Mouse (Mus musculus) adrenal gland, postnatal 36 days (tissue): ENCODE data around the gene Mrpl23. TPM values are rescaled to one million over a fixed set of nuclear protein-coding genes. Genes with fewer than 3 reads are reported as not detected.

Experiments
- DNase-seq, 2 experiments: peaks; one replicate each; pipeline ENCODE4 v3.0.0; 2021; ENCODE audit warnings: mixed read lengths in 1 of 2
- total RNA-seq, 2 experiments: library from RNA; stranded (reverse); gene quantifications; 2 replicates each; pipeline ENCODE4 v1.2.3; 2021

Gene Mrpl23
- total RNA-seq, 2 experiments from 2014 or later: 6.2 to 8.1 TPM

DNA sequence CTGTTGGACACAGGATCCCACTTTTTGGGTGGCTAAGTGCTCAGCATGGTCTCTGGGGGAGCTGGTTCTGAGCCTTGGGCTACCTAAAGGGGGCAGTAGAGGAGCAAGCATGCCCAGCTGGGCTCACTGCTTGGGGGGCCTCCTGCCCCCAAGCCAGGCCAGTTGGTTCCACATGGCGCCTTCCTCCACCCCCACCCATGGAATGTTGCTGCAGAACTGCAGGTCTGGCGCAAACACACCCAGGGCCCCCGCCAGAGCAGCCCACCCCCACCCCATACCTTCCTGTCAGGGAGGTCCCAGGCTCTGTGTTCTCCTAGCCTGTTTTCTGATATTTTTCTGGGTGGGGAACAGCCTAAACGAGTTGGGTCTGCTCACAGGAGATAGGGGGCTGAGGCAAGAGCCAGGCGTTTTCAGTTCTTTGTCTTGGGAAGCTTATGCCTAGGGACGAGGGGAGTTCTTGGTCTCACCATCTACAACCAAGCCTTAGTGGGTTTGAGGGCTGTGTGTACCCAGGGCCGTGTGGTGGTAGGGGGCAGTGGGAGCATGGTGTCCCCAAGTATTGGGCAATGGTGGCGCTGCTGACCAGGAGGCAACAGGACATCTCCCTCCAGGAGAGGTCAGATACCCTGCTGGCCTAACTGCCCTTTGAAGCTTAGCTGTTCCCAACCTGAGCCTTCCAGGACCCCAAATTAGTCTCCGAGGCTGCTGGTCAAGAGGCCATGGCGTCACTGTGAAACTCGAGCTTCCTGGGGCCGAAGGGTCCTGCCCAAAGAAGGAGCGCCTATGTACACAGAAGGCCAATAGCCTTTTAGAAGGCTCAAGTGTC, 20.3 kb downstream of the Mrpl23 start:
- no peak for DNase-seq

DNA sequence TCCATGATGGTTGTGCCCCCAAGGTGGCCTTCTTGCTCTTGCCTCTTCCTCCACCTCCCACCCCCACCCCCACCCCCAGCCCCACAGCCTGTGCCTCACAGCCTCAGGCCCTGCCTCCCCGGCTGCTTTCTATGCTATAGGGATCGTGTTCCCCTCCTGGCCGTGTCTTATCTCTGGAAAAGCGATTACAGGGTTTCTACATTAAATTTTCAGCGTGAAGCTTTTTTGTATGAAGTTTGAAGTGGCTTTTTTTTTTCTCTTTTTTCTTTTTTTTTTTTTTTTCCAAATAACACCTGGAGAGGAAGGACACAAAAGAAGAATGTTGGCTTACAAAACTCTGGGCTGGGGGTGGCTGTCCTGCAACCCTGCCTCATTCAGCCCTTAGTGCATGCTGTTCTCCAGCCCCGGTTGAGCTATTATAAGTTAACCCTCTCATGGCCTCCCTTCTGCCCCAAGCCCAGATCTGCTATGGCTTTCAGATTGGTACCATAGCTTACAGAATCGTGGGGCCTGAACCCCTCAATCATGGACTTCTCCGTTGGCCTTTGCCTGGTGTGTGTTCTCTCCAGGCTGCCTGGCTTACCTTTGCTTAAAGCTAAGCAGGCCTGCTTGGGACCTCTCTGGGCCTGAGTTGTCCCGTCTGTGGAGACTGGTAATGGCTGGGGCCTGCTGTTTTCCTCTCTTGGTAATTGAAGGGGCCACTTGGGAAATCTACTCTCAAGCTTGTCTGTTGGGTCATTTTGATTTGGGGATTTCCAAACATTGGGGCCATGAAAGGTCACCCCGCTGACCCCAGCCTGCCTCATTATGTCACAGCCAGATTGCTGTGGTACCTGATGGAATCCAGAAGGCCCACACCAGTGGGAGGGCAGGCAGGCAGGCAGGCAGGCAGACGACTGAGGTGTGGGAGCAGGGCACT, 21.2 kb downstream of the Mrpl23 start:
- no peak for DNase-seq

- no peak for DNase-seq
Observed at GRCm38 (mm10) chr7:142554625-142555024, 22.1 kb downstream of the Mrpl23 start.

DNA sequence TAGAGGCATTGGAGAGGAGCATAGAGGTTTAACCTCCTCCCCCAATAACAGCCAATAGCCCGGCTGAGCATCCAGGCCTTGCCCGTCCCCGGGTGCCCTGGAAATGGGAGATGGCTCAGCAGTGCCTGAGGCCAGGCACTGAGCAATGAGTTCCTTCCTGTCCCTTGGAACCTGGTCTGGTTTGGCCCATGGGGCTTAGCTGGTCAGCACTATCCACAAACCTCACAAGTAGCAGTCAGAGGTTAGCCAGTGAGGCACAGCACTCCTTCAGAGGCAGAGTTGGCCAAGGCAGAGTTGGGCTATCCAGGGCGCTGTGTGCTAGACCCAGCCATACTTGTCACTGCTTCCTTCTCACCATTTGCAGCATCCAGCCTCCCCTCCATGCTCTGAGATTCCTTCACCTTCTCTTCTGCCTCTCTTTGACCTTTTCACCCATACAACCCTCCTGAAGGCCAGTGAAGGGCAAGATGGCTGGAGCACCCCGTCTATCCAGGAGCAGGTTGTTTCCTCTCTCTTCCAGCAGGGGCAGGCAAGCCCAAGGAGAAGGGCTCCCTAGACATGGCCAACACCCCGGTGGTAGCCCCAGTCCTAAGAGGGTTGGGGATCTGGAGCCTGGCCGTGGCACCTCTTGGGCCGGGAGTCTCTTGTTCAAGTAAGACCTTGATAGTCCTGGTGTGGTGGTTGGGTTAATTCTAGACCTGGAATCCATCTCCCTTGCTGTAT, 23.0 kb downstream of the Mrpl23 start:
- no peak for DNase-seq

DNA sequence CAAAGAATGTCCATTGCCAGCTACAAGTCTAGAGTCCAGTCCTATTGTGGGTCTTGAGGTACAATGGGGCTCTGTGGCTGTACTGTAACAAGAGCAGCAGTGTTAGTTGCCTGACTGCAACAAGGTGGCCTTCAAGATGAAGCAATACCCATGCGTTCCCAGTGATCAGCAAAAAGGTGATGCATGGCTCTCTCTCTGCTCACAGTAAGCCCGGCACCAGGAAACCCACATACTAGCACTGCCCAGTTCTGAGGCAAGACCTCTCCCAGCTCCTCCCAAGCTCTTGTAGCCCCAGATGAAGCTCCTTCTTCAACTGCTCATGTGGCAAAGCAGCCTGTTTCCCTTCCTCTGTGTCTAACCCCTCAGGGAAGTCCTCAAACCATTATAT, 23.6 kb downstream of the Mrpl23 start:
- no peak for DNase-seq

- DNase-seq: no peak
Observed at GRCm38 (mm10) chr7:142557696-142558095, 25.2 kb downstream of the Mrpl23 start.

DNA sequence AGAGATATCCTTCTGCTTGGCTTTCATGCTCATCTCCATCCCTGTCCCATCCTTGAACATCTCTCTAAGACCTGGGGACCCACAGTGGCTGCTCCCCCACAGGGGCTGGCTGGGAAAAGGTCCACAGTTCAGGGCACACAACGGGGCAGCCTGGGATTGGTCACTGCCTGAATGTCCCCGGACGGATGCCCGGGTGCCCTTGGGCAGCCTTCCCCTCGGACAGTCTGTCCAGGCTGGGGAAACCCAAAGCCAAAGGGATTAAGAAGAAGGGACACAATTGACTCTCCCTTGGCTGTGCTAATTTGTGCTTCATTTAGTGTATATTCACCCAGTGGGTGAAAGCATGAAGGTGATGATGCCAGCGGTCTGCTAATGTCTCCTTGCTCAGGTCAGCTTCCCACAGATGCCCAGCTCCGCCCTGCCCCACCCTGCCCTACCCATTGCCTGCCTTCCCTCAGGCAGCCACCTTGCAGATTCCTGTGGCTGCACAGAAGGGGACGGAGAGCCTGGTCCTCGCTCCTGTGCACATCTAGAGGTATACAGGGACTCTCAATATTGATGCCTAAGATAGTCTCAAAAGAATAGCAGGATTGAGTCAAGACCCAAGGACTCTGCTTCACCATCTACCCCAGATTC, 26.1 kb downstream of the Mrpl23 start:
- no peak for DNase-seq

DNA sequence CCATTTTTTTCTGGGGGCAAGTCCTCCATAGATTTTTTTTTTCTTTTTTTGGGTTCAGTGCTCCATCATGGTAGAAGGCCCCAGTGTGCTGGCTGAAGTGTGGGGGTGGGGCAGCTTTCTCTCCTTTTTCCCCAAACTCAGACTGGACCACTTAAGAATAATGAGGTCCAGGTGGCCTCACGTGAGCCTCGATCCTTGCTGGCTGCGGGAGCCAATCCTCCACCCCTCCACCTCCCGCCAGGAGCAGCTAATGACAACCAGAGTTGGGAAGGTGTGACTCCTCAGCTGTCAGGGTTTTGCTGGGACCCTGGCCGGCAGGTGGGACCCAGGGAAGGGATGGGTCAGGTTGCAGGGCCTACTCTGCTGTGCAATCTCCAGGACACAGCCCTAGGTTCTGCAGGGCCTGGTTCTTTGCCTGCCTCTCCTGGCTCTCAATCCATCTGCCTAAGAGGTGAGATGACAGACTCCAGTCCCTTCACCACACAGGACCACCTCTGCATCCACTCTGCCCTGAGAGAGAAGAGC, 27.2 kb downstream of the Mrpl23 start:
- DNase-seq: no peak

DNA sequence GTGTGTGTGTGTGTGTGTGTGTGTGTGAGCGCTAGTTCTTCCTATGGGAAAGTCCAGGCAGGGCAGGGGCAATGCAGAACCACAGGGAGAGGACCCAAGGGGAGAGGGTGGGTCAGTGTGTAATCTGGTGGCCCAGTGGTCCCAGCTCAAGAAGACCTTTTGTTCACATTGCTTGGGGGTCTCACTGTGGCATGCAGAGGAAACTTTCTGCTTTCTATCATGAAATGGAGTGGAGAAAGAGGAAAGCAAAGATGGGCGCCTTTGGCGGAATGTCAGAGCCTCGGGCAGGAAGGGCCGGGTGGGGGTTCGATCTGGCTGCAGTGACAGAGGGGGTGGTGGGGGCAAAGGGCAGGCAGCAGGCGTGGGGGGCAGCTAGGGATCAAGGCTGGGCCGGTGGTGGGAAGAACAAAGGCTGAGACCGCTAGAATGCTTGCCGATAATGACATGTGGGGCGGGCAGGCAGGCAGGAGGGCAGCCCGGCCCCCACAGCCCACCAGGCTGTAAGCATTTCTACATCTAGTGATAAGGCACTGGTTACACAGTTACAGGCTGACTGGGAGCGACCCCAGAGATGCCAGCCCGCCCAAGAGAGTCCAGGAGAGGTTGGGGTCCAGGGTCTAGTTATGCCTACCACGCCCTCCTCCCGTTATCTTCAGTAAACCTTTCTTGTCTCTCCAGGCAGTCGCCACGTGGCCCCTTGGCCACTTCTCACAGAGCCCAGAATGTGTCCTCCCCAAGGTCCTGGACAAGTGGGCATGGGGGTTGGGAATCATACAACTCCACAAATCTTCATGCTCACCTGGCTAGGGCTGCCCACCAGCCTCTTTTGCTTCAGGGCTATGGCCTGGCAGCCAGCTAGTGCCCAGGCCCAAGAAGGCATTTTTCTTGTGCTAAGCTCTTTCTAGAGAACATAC, 28.7 kb downstream of the Mrpl23 start:
- no peak for DNase-seq

- no peak for DNase-seq
Observed at GRCm38 (mm10) chr7:142561856-142562404, 29.4 kb downstream of the Mrpl23 start.

GRCm38 (mm10) chr7:142563168-142563567, 30.7 kb downstream of the Mrpl23 start:
- no peak for DNase-seq

DNA sequence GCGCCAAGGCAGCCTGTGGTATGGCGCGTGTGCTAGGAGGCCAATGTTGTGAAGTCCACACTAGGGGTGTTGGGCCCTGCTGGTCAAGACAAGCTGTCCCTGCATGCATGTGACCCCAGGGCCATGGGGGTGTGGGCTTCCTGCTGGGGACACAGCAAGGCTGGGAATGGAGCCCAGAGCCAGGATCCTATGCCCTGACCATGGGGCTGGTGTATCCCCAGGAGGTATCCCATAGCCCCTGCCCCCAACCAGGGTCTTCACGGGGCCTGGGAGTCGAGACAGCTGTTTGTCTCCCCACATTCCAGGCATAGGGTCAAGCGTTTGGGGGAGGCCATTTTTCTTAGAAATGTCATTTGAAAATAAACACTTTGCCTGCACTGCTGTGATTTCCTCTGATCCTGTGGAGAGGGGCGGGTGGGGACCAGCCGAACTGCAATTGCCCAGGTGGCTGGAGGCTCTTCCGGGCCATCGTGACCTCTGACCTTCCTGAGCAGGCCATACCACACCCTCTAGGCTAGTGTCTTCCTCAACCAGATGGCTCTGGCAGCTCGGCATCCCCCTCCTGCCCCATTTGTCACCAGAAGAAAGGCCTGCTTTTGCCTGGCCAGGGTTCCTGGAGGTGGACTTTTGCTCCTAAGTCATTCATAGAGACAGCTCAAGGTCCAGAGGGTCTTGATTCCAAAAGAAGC, 32.6 kb downstream of the Mrpl23 start:
- DNase-seq: no peak

DNA sequence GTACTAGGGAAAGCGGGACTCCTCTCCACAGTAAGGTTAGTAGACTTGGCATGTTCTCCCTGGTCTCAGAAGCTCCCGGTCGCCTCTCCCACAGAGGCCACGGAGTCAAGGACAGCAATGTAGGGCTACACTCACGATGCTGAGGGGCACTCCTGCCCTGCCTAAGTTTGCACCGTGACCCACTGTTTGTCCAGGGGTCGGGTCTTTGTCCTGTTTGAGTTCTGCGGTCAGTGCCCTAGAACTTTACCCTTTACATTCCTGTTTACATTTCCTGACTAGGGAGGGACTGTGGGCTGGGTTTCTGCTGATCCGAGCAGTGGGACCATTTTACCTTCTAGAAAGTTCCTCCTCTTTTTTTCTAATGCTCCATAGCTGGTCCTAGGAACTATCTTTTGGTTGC, 34.0 kb downstream of the Mrpl23 start:
- DNase-seq: no peak

DNA sequence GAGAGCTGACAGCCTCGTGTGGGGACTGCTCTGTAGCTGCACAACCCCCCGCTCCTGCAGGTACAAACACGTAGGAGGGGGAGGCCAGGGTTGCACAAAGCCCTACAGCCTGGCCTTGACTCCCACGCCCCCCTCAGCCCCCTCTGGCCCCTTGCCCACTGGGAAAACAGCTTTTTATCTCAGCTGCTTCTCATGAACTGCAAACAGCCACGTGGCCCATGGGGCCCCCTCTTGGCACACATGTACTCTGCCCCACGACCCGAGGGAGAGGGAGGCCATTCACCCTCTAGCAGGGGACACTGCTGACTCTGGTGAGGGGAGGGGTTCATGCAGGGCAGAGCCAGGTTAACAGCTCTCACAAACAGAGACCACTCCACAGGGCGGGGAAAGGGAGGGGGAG, 36.5 kb downstream of the Mrpl23 start:
- DNase-seq: no peak

DNA sequence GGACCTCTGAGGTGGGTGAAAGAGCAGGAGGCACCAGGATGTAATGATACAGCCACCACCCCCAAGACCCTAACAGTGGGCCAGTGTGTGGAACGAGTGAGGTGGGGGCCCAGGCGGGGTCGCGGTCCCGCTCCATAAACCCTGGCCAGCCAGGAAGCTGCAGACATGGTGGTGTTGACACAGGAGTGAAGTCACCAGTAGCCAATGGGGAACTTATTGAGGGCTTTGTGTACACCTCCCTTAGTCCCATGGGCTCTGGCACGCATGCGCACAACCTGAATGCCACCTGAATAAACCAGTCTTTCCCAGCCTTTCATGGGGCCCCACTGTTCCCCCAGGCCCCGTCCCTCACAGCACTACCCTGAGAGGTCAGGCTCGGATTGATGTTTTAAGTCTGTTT, 38.1 kb downstream of the Mrpl23 start:
- DNase-seq: no peak

DNA sequence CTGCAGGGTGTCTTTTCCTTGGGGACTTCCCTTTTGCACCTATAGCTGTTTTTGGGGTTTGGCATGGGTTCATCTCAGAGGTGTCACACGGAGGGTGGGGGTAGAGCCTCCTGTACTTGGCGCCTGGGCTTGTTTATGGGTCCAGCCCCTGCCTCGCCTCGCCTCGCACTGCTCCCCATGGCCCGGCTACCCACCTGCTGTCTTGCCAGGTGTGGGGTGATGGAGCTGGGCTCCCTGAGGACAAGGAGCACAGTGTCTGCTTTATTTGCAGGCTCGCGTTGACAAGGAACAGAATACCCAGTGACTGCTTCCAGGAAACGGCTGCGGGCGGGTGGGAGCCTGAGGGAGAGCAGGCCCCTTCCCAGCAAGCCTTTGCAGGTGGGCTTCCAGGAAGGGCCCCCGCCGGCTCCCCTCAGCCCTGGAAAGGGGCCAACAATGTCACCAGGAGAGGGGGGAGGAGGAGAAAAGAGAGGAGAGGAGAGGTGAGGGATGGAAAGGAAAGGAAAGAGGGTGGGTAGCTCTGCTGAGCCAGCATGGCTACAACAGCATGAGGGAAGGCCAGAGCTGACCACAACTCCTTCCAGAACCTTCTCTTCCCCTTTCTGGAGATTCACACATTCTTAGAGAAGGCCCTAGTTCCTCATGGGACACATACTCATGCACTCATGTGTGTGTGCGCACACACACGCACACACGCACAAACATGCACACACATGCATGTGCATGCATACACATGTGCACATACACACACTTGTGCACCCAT, 39.2 kb downstream of the Mrpl23 start:
- DNase-seq: no peak

- DNase-seq: no peak
Observed at GRCm38 (mm10) chr7:142572343-142572742, 39.9 kb downstream of the Mrpl23 start.

- DNase-seq: no peak
Observed at GRCm38 (mm10) chr7:142572992-142573391, 40.5 kb downstream of the Mrpl23 start.

DNA sequence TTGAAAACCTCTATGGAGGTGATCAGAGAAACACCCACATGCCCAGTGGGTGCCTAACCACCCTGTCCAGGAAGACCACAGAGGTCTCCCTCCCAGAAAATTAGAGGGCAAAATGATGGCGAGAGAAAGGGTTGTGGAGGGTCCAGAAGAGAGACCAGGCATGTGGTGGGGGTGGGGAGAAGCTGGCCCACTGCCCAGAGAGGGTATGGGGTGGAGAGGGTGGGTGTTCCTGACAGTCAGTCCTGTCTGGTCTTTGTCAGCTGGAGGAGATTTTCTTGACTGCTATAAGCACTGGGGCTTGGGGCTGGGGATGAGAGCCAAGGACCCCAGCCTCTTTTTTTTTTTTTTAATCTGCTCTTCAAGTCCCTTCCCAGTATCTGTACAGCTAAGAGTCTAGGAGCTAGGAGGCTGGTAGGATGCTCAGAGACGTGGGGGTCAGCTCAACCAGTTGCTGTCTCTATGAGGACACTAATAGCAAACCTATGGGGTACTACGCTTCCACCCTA, 41.7 kb downstream of the Mrpl23 start:
- no peak for DNase-seq
